Mouse (Mus musculus): ENCODE data around the gene Phb2.

Phb2 gene

GRCm38 (mm10) chr6:124722876-124723473 lies 10.8 kb downstream of the Phb2 start:
- peak; percentile 48 for DNase-seq (ENCODE audit: low read depth, low spot score)

- DNase-seq (ENCODE audit: low read depth, low spot score), result peak; percentile 76
Measured at GRCm38 (mm10) chr6:124723541-124723940, 11.4 kb downstream of the Phb2 start.

GRCm38 (mm10) chr6:124724472-124724871 lies 12.3 kb downstream of the Phb2 start:
- DNase-seq (ENCODE audit: low read depth, low spot score), result no peak

DNA sequence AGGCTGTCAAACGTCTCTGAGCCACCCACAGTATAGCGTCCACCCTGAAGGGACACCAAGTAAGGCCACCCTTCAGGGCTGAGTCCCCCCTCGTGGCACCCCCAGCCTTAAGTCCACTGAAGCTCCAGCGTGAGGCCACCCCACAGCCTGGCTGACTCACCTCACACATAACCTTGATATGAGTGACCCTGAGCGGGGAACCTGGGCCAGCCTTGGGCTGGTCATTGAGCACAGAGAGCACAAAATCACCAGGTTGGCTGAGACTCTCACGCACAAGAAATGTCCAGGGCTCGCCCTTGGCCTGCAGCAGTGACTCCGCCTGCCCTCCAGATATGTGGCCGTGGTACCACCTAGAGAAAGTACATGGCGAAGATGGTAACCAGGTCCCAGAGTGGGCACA lies 16.5 kb downstream of the Phb2 start:
- no peak for DNase-seq (ENCODE audit: low read depth, low spot score)

DNA sequence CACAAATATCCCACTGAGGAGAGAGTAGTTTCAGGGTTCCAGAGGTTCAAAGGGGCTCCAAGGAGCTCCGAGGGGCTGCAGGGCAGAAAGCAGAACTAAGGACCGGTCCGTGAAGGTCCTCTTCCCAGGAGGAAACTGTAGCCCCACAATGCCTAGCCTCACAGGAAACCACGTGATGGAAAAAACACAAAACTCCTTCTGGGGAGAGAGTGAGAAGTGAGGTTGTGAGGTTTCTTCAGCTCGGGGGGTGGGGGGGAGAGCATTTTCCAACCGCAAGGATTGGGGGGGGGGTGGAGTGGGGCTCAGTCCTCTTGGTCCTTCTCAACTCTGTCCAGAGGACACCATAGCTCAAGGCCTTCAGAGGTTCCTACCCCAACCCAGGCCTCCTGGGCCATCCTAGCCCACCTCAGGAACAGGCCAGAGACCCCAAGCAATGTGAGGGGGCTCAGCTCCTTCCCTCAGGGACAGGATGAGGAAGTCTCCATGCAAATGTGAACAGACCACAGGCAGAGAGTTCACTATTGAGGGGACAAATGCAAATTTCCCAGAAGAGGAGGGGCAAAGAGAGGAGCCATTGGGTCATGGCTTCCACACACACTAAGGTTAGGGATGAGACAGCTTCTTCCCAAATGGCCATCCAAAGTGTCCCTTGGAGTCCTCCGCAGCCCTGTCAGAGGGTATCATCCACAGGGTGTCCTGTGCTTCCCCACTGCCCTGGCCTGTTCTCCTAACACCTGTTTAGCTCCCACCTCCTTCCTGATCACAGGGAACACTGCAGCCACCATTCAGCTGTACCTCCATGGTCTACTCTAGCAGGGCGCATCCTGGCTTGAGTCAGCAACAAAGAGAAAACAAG lies 17.9 kb downstream of the Phb2 start:
- DNase-seq (ENCODE audit: low read depth, low spot score), result peak; percentile 79

DNA sequence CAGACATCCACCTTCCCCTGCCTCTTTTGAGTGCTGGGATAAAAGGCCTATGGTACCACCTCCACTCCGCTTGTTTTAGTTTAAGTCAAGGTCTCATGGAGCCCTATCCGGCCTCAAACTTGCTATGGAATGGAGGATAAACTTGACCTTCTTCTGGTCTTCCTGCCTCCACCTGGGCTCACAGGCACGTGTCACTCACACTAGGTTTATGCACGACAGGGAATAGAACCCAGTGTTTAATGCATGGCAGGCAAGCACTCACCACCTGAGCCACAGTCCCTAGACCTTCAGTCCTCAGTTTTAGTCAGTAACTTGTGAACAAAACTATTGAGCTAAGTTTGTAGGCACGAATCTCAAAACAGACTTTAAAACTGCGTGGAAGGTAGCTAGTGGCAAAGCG lies 18.9 kb downstream of the Phb2 start:
- DNase-seq (ENCODE audit: low read depth, low spot score), result no peak

DNA sequence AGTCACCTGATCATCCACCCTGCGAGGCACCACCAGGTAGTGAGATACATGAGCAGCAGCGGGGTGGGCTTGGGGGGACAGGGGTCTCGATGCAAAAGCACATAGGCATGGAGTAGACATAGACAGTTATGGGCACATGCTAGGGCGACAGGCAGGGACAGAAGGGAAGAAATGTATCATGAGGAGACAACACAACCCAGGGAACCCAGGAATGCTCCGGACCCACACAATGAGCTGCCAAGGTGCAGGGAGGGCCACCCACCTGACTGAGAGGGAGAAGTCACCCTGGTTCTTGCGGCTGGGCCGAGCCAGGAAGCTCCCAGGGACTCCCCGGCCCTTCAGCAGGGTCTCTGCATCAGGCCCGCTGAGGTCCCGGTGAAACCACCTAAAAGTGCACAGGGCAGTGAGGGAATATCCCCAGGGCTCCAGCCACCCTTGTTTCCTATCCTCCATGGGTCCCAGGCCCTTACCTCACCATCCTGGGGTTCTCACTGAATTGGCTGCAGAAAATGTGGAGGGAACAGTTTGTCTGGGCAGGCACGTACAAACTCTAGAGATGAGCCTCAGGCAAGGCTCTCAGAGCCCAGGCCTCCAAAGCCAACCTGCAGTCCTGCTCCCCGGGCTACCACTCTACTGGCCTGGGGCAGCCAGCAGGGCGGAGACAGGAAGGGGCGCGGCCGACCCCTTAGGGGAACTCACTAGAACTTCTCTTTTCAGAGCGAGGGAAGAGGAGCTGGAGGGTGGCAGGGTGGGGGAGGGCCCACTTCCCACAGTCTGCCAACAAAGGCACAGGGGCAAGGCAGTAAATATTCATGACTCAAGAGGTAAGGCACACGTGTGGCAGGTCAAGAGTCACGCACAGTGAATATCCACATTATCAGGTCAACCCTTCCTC lies 20.6 kb downstream of the Phb2 start:
- DNase-seq (ENCODE audit: low read depth, low spot score), result peak; percentile 75

GRCm38 (mm10) chr6:124734417-124734816 lies 22.3 kb downstream of the Phb2 start:
- DNase-seq (ENCODE audit: low read depth, low spot score), result no peak

DNA sequence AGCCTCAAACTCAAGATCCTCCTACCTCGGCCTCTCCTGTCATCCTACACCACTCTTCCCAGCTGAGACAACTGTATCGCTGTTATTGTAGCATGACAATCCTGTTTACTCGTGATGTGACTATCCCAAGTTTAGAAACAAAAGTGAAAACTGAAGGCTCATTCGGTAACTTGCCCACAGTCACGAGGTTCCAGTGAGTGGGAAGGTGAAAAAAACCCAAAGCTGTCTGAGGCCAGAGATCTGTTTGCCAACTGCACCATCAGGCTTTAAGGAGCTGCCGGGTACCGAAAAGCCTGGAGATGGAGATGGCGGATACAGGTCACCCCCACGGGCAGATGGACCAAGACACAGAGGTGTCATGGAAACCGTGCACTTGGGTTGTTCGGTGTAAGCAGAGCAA lies 24.9 kb downstream of the Phb2 start:
- DNase-seq (ENCODE audit: low read depth, low spot score), result no peak

DNA sequence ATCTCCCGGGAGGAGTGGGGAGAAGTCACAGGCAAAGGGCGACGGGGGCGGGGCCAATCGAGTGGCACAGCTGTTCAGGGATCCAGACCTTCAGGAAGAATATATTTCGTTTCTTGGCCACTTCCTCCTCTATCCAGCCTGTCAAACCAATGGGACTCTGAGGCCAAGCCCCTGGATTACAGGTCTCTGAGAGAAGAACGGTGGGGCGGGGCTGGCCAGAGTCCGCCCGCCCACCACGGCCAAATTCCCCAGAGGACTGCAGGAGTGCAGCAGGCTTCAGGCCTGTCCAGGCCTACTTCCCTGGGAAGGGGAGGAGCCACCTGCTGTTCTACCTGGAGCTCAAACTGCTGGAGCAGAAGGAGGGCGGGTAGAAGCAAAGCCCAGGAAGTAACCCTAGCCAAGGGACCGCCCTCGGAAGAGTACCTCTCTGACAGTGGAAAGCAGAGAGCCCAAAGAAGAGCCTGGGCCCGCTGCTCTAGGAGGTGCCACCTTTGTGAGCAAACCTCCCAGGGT lies 26.4 kb downstream of the Phb2 start, which contains the start of gene Ptpn6:
Gene Ptpn6 (minus strand): TSS at position 204 of the 513 bp plus-strand sequence.
- peak; percentile 69 for DNase-seq (ENCODE audit: low read depth, low spot score)

DNA sequence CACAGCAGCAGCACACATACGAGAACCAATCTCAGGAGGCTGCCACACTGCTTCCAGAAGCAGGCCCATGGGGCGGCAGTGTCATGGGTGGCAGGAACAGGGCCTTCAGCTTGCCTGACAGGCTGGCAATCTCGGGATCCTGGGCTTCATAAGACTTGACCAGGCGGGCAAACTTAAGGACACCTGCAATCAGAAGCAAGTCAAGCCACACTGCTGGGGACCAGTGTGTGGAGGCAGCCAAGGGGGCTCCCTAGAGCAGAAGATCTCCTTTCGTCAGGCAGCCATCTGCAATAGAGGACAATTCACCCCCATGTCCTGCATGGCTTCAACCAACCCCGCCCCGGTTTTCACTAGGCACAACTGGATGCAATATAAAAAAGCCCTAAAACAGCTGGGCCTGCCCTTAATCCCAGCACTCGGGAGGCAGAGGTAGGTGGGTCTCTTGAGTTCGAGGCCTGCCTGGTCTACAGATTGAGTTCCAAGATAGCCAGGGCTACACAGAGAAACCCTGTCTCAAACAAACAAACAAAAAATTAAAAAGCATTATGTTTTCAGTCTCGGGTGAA lies 27.2 kb downstream of the Phb2 start:
- DNase-seq (ENCODE audit: low read depth, low spot score), result no peak

GRCm38 (mm10) chr6:124740211-124740887 lies 28.2 kb downstream of the Phb2 start:
- peak; percentile 90 for DNase-seq (ENCODE audit: low read depth, low spot score)

GRCm38 (mm10) chr6:124740888-124741761 lies 29.0 kb downstream of the Phb2 start, which contains the start of gene Grcc10:
TSS of gene Grcc10 (minus strand) at chr6:124741374.
- peak; percentile 98 for DNase-seq (ENCODE audit: low read depth, low spot score)

DNA sequence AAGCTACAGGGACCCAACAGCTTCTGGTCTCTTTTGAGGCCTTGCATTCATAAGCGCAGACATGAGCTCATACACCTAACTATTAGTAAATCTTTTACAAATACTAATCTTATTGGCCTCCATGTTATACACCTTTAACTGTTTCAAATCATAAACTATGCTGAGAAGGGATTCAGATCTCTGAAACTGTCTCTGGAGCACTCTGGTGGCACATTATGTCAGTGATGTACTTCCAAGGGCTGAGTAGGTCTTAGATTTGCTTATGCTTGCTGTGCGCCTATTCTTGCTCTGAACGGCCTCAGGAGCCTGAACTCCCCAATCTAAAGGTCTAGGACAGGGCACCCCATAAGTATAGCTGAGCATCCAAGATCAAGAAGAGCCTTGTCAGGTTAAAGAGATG lies 29.7 kb downstream of the Phb2 start:
- no peak for DNase-seq (ENCODE audit: low read depth, low spot score)

- DNase-seq (ENCODE audit: low read depth, low spot score), result no peak
Measured at GRCm38 (mm10) chr6:124742839-124743514, 30.8 kb downstream of the Phb2 start.

DNA sequence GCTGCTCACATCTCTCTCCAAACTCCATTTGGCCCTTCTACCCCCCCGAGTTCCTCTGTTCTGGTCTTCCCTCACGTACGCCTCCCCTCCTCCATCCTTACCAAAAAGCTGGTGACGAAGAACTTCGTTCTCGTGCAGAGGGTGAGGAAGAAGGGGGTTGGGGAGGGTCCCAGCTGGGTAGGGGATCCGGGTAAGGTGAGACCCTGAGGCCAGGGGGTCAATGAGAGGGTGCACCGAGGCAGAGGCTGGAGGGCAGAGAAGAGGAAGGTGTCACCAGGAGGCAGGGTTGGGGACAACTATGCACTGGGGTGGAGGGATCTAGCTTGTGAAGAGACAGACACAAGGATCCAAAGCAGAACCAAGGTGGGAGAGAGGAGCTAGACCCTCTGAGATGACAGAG lies 31.5 kb downstream of the Phb2 start:
- DNase-seq (ENCODE audit: low read depth, low spot score), result no peak

DNA sequence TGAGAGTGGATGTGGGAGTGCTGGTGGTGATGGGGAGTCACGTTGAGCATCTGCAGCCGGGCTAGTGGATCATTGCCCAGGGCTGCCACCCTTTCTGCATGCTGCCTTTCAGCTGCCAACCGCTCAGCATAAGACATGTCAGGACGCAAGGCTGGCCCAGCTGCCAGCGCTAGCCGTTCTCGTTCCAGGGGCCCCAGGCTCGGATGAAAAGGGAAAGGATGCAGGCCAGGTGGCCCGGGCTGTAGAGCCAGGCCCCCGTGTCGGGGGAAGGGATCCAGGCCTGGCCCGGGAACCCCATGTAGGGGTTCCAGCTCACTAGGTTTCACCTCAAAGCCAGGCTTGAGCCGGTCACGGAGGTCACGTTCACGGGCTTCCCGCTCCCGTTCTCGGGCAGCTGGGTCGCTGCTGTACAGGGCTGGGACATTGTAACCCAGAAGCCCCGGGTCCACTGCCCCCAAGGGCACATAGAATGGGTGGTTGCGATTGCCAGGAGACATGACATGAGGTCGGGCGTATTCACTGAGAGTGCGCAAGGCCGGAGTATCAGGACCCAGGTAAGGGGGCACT lies 32.7 kb downstream of the Phb2 start:
- no peak for DNase-seq (ENCODE audit: low read depth, low spot score)

GRCm38 (mm10) chr6:124745490-124746295 lies 33.6 kb downstream of the Phb2 start:
- peak; percentile 96 for DNase-seq (ENCODE audit: low read depth, low spot score)

Measured in CD4-positive helper T cell, adult 2 months (primary cell).